Mouse (Mus musculus) lung, embryonic 14.5 days (tissue): ENCODE measurements around the gene Tbc1d17. TPM values are rescaled to one million over a fixed set of nuclear protein-coding genes. Genes with fewer than 3 reads are reported as not detected.

ENCODE experiments used
- ATAC-seq: fragments of 200-750 bp; cut with Nextera tagmentation; 2 replicates; pipeline ENCODE4 v1.8.0; 2017; ENCODE audit warnings: mild to moderate bottlenecking, moderate TSS enrichment, moderate library complexity; ENCODE audit not compliant: insufficient read depth
- DNase-seq: peaks from one replicate; pipeline ENCODE4 v3.0.0-alpha.2; 2015
- H3K27ac ChIP-seq: fragments of 300-500 bp; sonication (generic); 2 replicates; pipeline ENCODE4 v1.5.1; 2014; ENCODE audit warnings: low read depth, mild to moderate bottlenecking, moderate library complexity
- H3K27me3 ChIP-seq: fragments of 300-500 bp; sonication (generic); 2 replicates; pipeline ENCODE4 v1.6.1; 2014; ENCODE audit warnings: low read length, control low read depth; ENCODE audit not compliant: insufficient read depth
- H3K36me3 ChIP-seq: fragments of 300-500 bp; sonication (generic); 2 replicates; pipeline ENCODE4 v1.6.1; 2014; ENCODE audit warnings: control low read depth; ENCODE audit not compliant: insufficient read depth
- H3K4me1 ChIP-seq: fragments of 300-500 bp; sonication (generic); 2 replicates; pipeline ENCODE4 v1.6.1; 2014; ENCODE audit warnings: antibody characterized with exemption, control low read depth; ENCODE audit not compliant: insufficient read depth
- H3K4me2 ChIP-seq: fragments of 300-500 bp; sonication (generic); 2 replicates; pipeline ENCODE4 v1.6.1; 2014; ENCODE audit warnings: mild to moderate bottlenecking
- H3K4me3 ChIP-seq: fragments of 300-500 bp; sonication (generic); 2 replicates; pipeline ENCODE4 v1.5.1; 2014; ENCODE audit warnings: low read depth, low read length
- H3K9ac ChIP-seq: fragments of 300-500 bp; sonication (generic); 2 replicates; pipeline ENCODE4 v1.6.1; 2014
- H3K9me3 ChIP-seq: fragments of 300-500 bp; sonication (generic); 2 replicates; pipeline ENCODE4 v1.6.1; 2016; ENCODE audit warnings: low read depth, low read length, control low read depth
- CTCF ChIP-seq: IDR thresholded peaks from 2 replicates; pipeline ENCODE4 v1.5.1; 2016; ENCODE audit warnings: antibody characterized with exemption, low read depth
- WGBS: fragments of 180-500 bp; shearing (Covaris S2); extraction: QIAGEN DNeasy Blood & Tissue Kit; methylation state at CpG from one replicate; pipeline ENCODE4 v1.1.7; 2014; 5-methylcytosine and 5-hydroxymethylcytosine counted together
- polyA plus RNA-seq: library from polyadenylated mRNA; unstranded; fragments of >200 nt; fragmentation: Nextera tagmentation; extraction: Ambion mirVana; gene quantifications from 2 replicates; pipeline ENCODE4 v1.2.1, GENCODE M21; 2014

The Tbc1d17 gene
- polyA plus RNA-seq, 1 experiment from 2014 or later, result 73.7 TPM

DNA sequence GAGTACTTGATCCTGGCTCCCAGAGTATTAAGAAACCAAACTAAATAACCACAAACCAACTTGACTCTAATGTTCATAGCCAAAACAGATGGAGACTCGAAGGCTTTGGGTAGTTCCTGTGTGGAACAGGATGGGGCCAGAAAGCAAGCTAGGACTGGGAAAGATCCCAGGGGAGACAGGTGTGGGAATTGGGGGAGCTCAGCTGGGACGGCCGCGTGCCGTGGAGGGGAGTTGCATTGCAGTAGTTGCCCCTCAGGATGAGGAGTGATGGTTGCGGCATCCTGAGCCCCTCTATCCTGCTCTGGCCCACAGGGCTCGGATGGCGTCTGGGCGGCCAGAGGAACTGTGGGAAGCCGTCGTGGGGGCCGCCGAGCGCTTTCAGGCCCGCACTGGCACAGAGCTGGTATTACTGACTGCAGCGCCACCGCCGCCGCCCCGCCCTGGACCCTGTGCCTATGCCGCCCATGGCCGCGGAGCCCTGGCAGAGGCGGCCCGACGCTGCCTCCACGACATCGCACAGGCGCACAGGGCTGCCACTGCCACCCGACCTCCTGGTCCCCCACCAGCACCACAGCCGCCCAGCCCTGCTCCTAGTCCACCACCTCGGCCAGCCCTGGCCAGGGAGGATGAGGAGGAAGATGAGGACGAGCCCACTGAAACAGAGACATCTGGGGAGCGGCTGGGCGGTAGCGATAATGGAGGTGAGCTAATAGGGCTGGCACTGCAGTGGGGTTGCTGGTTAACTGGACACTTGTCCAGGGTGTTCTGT is 3.6 kb upstream of the Tbc1d17 start:
- Histone ChIP-seq H3K4me2 (no peak overlapping the region; the same call in 1 of the 2 replicates), H3K4me1 (peaks cover 28% of the 10 kb centered on the region), H3K36me3 (peaks cover 24% of the 10 kb centered on the region; the same call in 1 of the 2 replicates), H3K27ac (no peak overlapping the region), H3K27me3 (no peaks in the 10 kb centered on the region), H3K9ac (no peak overlapping the region), H3K4me3 (no peak overlapping the region), H3K9me3 (no peaks in the 10 kb centered on the region)
- no peak for ATAC-seq
- 90% methylated on average over 36 of the region's 36 CpGs for WGBS
- no peak for DNase-seq
- TF ChIP-seq CTCF, result no peak

DNA sequence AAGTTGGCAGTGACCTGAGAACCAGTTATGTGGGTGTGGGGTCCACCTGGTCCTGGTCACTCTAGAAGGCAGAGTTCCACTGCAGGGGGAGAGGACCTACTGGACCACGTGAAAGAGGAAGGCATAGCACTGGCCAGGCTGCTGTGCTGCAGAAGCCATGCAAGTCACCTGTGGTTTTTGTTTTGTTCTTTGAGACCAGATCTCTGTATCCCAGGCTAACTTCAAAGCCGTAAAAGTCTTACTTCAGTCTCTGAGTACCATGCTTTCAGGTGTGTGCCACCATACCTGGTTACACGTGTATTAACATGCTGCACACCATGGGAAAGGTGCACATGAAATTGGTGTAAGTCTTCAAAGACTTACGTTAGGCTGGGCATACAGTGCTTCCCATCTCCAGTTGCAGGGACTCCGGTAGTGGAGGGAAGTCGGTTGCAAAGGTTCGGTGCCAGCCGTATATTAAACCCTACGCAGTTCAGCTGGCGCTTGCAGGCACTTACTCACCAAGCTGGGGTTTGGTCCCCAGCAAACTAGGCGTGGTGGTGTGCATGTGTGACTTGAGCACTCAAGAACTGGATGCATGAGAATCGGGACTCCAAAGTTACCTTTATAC is 2.9 kb upstream of the Tbc1d17 start:
- Histone ChIP-seq H3K9ac (no peak overlapping the region), H3K4me2 (peak overlapping the region; percentile 76; the same call in 1 of the 2 replicates), H3K4me1 (peaks cover 28% of the 10 kb centered on the region), H3K27ac (no peak overlapping the region), H3K27me3 (no peaks in the 10 kb centered on the region), H3K36me3 (peaks cover 26% of the 10 kb centered on the region; the same call in 1 of the 2 replicates), H3K4me3 (no peak overlapping the region), H3K9me3 (no peaks in the 10 kb centered on the region)
- no peak for TF ChIP-seq CTCF
- ATAC-seq (no peak), DNase-seq (no peak)
- 91% methylated on average over 12 of the region's 12 CpGs for WGBS

DNA sequence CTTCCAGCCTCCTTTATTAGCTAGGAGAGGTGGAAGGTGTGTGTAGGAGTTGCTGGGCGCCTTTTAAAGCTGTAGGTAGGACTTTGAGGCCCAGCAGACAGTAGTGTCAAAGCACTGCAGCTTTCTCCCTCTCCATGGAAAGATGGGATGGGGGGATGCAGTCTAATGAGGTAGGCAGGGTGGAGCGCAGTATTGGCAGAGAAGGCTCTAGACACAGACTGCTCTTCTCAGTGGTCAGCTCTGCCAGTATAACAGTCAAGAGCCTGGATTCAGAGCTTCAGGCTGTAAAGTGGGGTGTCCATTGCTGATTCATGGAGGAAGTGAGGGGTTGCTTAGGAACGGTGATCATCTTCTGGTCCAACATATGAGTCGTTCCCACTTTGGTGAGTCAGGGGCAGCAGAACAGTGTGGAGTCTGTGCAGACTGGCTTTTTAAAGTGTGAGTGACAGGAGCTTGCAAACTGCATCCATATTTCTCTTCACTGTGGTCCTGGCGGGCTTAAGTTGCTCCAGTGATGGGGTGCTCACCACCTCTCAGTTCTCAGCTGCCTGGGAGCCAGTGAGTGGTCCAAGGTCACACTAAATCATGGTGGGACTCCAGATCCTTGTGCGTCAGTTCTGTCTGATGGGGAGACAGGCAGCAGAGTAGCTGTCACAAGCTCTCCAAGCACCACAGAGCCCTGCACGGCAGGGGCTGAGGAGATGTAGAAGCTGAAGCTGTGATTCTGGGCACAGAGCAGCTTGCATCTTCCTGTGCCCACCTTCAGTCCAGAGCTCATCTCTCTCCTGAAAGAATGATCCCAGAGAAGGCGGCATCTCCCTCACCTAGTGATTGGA is 2.1 kb upstream of the Tbc1d17 start:
- TF ChIP-seq CTCF, result no peak
- H3K36me3 ChIP-seq, result peaks cover 33% of the 10 kb centered on the region
- peak overlapping the region; percentile 76 for H3K4me2 ChIP-seq
- no peaks in the 10 kb centered on the region for H3K9me3 ChIP-seq
- peak overlapping the region; percentile 98; the same call in 1 of the 2 replicates for H3K27ac ChIP-seq
- peak overlapping the region; percentile 84 for H3K9ac ChIP-seq
- no peak for ATAC-seq
- peak overlapping the region; percentile 83 for H3K4me3 ChIP-seq
- H3K27me3 ChIP-seq, result no peaks in the 10 kb centered on the region
- WGBS, result 74% methylated on average over 8 of the region's 8 CpGs
- H3K4me1 ChIP-seq, result peaks cover 24% of the 10 kb centered on the region
- no peak for DNase-seq

- H3K4me2 ChIP-seq, result peak overlapping the region; percentile 76
- H3K27ac ChIP-seq, result peak overlapping the region; percentile 98
- under 1% methylated on average over 33 of the region's 33 CpGs for WGBS
- no peaks in the 10 kb centered on the region for H3K9me3 ChIP-seq
- H3K36me3 ChIP-seq, result peaks cover 42% of the 10 kb centered on the region
- peaks cover 22% of the 10 kb centered on the region for H3K4me1 ChIP-seq
- ATAC-seq (peak; percentile 52), DNase-seq (peak; percentile 90)
- peak overlapping the region; percentile 83 for H3K4me3 ChIP-seq
- no peak for TF ChIP-seq CTCF
- no peaks in the 10 kb centered on the region for H3K27me3 ChIP-seq
- peak overlapping the region; percentile 84 for H3K9ac ChIP-seq
Observed at GRCm38 (mm10) chr7:44850146-44850545, 1.3 kb upstream of the Tbc1d17 start.

GRCm38 (mm10) chr7:44849416-44850111 is 685 bp upstream of the Tbc1d17 start:
- H3K9ac ChIP-seq, result peak overlapping the region; percentile 84
- H3K4me3 ChIP-seq, result peak overlapping the region; percentile 83
- peak overlapping the region; percentile 76 for H3K4me2 ChIP-seq
- H3K27ac ChIP-seq, result peak overlapping the region; percentile 98
- WGBS, result under 1% methylated on average over 41 of the region's 41 CpGs
- peaks cover 17% of the 10 kb centered on the region for H3K4me1 ChIP-seq
- H3K36me3 ChIP-seq, result peaks cover 48% of the 10 kb centered on the region
- DNase-seq (peak; percentile 96), ATAC-seq (peak; percentile 60)
- no peaks in the 10 kb centered on the region for H3K27me3 ChIP-seq
- TF ChIP-seq CTCF, result no peak
- no peaks in the 10 kb centered on the region for H3K9me3 ChIP-seq

- Histone ChIP-seq H3K9ac (peak overlapping the region; percentile 43), H3K27ac (peak overlapping the region; percentile 6; the same call in 1 of the 2 replicates), H3K4me2 (peak overlapping the region; percentile 76), H3K9me3 (no peaks in the 10 kb centered on the region), H3K4me1 (peaks cover 7% of the 10 kb centered on the region; the same call in 1 of the 2 replicates), H3K4me3 (peak overlapping the region; percentile 83), H3K36me3 (peaks cover 54% of the 10 kb centered on the region), H3K27me3 (no peaks in the 10 kb centered on the region)
- 64% methylated on average over 5 of the region's 5 CpGs for WGBS
- no peak for ATAC-seq
- DNase-seq, result no peak
- no peak for TF ChIP-seq CTCF
Observed at GRCm38 (mm10) chr7:44847772-44848171, 1.1 kb downstream of the Tbc1d17 start.
